Mouse (Mus musculus) embryonic fibroblast, embryonic 13.5 days (primary cell): ENCODE measurements around the gene Serpina3n. TPM values are rescaled to one million over a fixed set of nuclear protein-coding genes. Genes with fewer than 3 reads are reported as not detected.
A peak's percentile ranks its signal among the peaks of the same experiment; 100 is the strongest.

Experiments used
- H3K27ac ChIP-seq: 2 replicates; pipeline ENCODE4 v1.5.1; 2012; ENCODE audit warnings: low read length, control low read depth, inconsistent platforms; ENCODE audit not compliant: insufficient read depth
- H3K4me1 ChIP-seq: 2 replicates; pipeline ENCODE4 v1.6.1; 2011; ENCODE audit warnings: low read length; ENCODE audit not compliant: control insufficient read depth, insufficient read depth
- H3K4me3 ChIP-seq: 2 replicates; pipeline ENCODE4 v1.5.1; 2011; ENCODE audit warnings: mild to moderate bottlenecking, control low read depth, low read length; ENCODE audit not compliant: insufficient read depth
- CTCF ChIP-seq: IDR thresholded peaks from 2 replicates; pipeline ENCODE4 v1.5.1; 2011; ENCODE audit warnings: mild to moderate bottlenecking, control low read depth, low read length, moderate library complexity, borderline replicate concordance; ENCODE audit not compliant: insufficient read depth
- POLR2A ChIP-seq: IDR thresholded peaks from 2 replicates; pipeline ENCODE4 v1.6.1; 2011; ENCODE audit warnings: low read depth, mild to moderate bottlenecking, control low read depth, low read length, moderate library complexity
- polyA plus RNA-seq: library from polyadenylated mRNA; stranded (reverse); fragments of >200 nt; gene quantifications from 2 replicates; pipeline ENCODE4 v1.2.4, GENCODE M21; 2011; ENCODE audit warnings: low read depth; ENCODE audit not compliant: missing spikeins, insufficient read length

The Serpina3n gene
- polyA plus RNA-seq, 1 experiment = 7.2 TPM

GRCm38 (mm10) chr12:104412507-104412906 is 6.0 kb downstream of the Serpina3n start:
- no peak overlapping the region for H3K4me3 ChIP-seq
- peaks cover 12% of the 10 kb centered on the region for H3K4me1 ChIP-seq
- no peak for TF ChIP-seq CTCF
- no peak for TF ChIP-seq POLR2A
- no peak overlapping the region for H3K27ac ChIP-seq

- Histone ChIP-seq H3K27ac (0 out of 2 replicates have a peak overlapping the region, but pooled peaks have one; percentile 72), H3K4me3 (no peak overlapping the region), H3K4me1 (peaks cover 14% of the 10 kb centered on the region)
- TF ChIP-seq POLR2A (no peak), CTCF (no peak)
Observed at GRCm38 (mm10) chr12:104414576-104414975, 8.0 kb downstream of the Serpina3n start.

- Histone ChIP-seq H3K27ac (peak overlapping the region; percentile 91), H3K4me3 (no peak overlapping the region), H3K4me1 (peaks cover 14% of the 10 kb centered on the region)
- no peak for TF ChIP-seq CTCF
- no peak for TF ChIP-seq POLR2A
Observed at GRCm38 (mm10) chr12:104415625-104416315, 9.2 kb downstream of the Serpina3n start.

- no peak for TF ChIP-seq POLR2A
- TF ChIP-seq CTCF = peak; percentile 72; the same call in 1 of the 2 replicates
- no peak overlapping the region for H3K4me3 ChIP-seq
- peaks cover 20% of the 10 kb centered on the region for H3K4me1 ChIP-seq
- no peak overlapping the region for H3K27ac ChIP-seq
Observed at GRCm38 (mm10) chr12:104418340-104419135, 12.0 kb downstream of the Serpina3n start.

GRCm38 (mm10) chr12:104419136-104419462 is 12.6 kb downstream of the Serpina3n start:
- H3K4me1 ChIP-seq = peaks cover 20% of the 10 kb centered on the region
- H3K4me3 ChIP-seq = no peak overlapping the region
- TF ChIP-seq POLR2A (no peak), CTCF (peak; percentile 61; the same call in 1 of the 2 replicates)
- H3K27ac ChIP-seq = no peak overlapping the region

GRCm38 (mm10) chr12:104422615-104423392 is 16.3 kb downstream of the Serpina3n start:
- TF ChIP-seq CTCF (no peak), POLR2A (no peak)
- H3K4me3 ChIP-seq = no peak overlapping the region
- H3K4me1 ChIP-seq = peaks cover 9% of the 10 kb centered on the region; the same call in 1 of the 2 replicates
- H3K27ac ChIP-seq = peak overlapping the region; percentile 65

GRCm38 (mm10) chr12:104425591-104425990 is 19.1 kb downstream of the Serpina3n start:
- Histone ChIP-seq H3K4me1 (peaks cover 6% of the 10 kb centered on the region; the same call in 1 of the 2 replicates), H3K4me3 (no peak overlapping the region), H3K27ac (no peak overlapping the region; the same call in 1 of the 2 replicates)
- TF ChIP-seq POLR2A (no peak), CTCF (no peak)

- H3K27ac ChIP-seq = no peak overlapping the region
- TF ChIP-seq POLR2A (no peak), CTCF (peak; percentile 54; the same call in 1 of the 2 replicates)
- no peak overlapping the region for H3K4me3 ChIP-seq
- peaks cover 10% of the 10 kb centered on the region for H3K4me1 ChIP-seq
Observed at GRCm38 (mm10) chr12:104426915-104427314, 20.4 kb downstream of the Serpina3n start.

GRCm38 (mm10) chr12:104431359-104431758 is 24.8 kb downstream of the Serpina3n start:
- no peak for TF ChIP-seq POLR2A
- Histone ChIP-seq H3K4me1 (peaks cover 7% of the 10 kb centered on the region), H3K4me3 (no peak overlapping the region), H3K27ac (no peak overlapping the region; the same call in 1 of the 2 replicates)
